Mouse (Mus musculus) layer of hippocampus, postnatal 10 days (tissue): ENCODE measurements at regions not wholly inside any gene's neighbourhood (a gene's known extent, or its start where the extent isn't known, plus 50 kb on each side); places are given as distances from the start of the nearest gene placed in this dataset.

Experiments used
- DNase-seq, 2 experiments: peaks; one replicate each; pipeline ENCODE4 v3.0.0; 2021; ENCODE audit warnings: low spot score in 2 of 2

DNA sequence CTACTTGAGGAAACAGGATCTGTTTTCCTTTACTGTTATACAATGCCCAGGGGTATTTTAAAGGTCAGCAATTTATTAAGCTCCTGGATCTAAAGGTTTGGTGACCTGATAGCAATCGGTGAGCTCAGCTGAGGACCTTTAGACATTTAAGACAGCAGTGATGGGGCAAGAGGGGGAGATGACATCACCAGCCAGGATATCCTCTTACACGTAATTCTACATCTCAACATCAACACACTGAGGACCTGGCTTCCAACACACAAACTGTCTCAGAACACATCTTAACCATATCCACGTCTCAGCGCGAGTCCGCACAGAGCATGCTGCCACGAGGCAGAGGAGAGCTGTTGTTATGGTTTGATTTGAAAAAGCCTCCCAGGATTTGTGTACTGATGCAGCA is 69.2 kb downstream of the Nhlrc3 start:
- no peak for DNase-seq

DNA sequence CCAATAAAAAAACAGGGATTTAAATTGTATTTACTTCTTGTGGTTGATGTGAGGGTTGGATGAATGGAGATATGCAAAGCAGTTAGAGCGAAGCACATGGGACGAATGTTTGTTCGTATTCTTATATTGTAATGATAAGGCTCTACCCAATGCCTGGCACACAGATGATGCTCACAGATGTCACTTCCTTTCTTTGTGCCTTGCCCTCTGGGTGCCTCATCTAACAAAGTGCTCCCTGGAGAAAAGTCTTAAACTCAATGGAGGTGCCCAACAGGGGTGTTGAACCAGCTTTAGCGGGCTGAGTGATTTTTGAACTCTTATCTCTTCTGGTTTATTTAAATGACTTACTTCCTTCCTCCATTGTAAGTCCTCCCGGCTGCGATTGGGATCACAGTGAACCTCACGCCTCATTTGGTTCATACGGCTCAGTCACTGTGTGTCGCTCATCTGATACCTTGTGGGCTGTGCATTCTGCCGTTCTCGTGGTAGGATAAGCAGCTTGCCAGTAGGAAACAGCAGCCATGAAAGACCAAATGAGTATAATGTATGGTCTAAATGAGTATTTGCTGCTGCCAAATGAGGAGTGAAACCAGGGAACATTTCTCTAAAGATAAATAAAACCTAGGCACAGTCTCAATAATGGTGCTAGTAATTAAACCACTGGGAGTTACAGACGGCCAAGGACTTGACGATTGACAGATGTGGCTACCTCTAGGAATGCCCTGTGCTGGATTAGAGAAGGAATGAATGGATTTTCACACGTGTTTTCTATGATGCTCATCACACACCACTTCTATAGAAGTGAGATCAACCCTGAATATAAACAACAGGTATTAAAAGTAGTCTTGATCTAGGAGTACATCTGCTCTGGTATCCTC is 81.2 kb downstream of the Nhlrc3 start:
- no peak for DNase-seq

DNA sequence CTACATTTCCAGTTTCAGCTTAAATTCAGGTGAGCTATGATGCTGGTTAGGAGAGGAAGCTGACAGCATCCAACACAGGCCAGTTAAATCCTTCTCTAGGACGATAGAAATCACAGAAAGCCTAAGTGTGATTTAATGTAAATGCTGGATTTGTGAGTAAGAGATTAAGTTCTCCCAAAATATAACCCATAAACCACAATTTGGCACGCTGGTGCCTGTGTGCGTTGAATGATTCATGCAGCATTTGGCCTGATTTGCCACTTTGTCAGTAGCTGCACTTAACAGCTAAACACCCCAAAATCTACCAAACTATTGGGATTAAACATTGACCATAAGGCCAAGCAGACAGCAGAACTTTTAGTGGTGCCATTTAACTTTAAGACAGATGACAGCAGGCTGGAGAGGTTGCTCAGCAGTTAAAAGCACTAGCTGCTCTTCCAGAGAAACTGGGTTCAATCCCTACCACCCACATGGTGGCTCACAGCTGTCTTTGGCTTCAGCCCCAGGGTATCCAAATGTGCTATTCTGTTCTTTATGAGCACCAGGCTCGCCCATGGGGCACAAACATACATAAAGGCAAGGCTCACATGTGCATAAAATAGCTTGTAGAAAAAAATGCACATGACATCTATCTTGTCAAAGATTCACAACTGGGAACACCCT is 83.5 kb downstream of the Nhlrc3 start:
- DNase-seq: no peak

DNA sequence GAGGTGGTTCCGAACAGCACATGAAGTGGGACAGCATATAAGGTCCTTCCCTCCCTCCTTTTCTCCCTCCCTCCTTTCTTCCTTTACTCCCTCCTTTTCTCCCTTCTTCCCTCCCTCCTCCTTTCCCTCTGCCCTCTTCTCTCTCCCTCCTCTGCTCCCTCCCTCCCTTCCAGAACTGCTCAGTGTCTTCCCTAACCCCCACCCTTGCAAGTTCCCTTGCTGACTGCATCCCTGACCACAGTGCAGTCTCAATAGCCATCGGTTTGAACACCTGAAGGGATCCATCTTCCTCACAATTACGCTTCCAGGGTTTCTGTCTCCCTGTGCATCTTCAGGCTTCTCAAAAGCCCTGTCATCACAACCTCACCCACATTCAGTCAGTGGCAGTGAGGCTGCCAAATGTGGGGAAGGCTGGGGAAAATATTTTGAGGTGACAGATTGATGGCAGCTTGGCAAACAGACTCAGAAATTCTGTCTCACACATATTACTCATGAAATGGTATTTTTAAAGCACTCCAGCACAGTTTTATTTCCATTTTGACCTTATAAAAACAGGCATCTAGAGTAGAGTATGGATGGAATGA is 86.2 kb downstream of the Nhlrc3 start:
- peak; percentile 29 to 46 for DNase-seq

- peak in 1 of 2 experiments; percentile 16 for DNase-seq
Measured at GRCm38 (mm10) chr3:53372887-53373286, 90.2 kb downstream of the Nhlrc3 start.

GRCm38 (mm10) chr3:53371910-53372309 is 91.2 kb downstream of the Nhlrc3 start:
- DNase-seq: peak; percentile 46 to 65

DNA sequence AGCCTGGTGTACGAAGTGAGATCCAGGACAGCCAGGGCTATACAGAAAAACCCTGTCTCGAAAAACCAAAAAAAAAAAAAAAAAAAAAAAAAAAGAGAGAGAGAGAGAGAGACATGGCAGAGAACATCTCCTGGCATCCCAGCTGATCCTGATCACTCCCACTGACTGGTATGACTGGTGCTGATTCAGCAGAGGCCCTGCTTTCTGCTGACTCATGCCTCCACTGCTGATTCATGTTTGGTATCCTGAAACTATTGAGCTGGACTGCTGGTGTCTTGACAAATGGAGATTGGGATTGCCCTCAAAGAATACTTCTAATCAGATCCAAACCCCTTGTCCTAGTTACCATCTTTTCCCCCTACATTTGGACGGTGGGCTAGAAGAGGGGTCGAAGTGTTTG is 101.9 kb downstream of the Nhlrc3 start:
- DNase-seq: no peak

DNA sequence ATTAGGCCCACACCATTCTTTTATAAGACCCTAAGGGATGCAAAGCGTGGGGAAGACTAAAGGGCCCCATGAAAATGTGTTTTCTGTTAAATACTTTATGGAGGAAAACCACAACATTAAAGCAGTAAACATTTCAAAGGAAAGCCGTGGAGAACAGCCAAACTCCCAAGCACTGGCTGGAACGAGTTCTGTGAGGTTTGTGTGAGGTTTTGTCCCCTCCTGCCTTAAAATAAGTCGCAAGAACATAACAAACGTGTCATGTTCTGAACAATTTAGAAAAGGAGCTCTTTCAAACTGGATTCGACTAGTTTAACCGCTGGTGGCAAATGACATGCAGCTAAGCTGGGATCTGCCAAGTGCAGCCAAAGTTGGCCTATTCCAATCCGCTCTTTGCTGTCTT is 109.4 kb downstream of the Nhlrc3 start:
- DNase-seq: no peak

DNA sequence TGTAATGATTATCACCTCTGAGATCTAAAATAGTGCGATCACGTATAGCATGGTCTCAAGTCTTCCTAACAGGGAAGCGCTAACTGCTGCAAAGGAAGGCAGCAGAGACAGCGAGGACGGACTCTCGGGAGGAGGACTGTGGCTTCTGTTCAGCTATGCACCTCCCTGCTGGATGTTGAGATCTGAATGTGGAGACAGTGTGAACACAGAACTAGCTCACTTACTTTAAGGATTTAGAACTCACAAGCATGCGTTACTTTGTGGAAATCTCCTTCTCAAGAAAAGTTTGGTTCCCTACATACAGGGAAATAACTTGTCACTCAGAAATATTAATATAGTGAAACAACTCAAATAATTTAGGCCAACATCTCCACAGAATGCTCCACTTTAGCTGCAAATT is 109.8 kb downstream of the Nhlrc3 start:
- no peak for DNase-seq

GRCm38 (mm10) chr3:53343638-53344037 is 119.5 kb downstream of the Nhlrc3 start:
- no peak for DNase-seq

- DNase-seq: no peak
Measured at GRCm38 (mm10) chr3:53341304-53342206, 121.6 kb downstream of the Nhlrc3 start.

DNA sequence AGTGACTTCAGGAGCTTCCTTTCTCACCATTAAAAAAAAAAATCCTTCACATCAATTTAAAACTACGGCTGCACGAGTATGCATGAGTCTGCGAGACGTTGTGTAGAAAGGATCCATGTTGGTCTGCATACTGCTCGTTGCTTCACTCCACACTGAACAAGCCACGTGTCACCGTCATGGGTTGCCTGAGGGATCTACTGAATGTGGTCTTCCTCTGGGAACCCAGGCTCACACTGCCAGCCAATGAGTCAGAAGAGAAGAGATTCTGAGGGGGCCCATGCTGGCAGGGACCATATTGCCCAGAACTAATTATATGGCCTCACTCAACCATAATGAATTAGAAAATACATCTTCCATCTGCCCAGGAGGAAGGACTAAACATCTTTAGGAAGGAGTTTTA is 124.6 kb downstream of the Nhlrc3 start:
- DNase-seq: no peak

DNA sequence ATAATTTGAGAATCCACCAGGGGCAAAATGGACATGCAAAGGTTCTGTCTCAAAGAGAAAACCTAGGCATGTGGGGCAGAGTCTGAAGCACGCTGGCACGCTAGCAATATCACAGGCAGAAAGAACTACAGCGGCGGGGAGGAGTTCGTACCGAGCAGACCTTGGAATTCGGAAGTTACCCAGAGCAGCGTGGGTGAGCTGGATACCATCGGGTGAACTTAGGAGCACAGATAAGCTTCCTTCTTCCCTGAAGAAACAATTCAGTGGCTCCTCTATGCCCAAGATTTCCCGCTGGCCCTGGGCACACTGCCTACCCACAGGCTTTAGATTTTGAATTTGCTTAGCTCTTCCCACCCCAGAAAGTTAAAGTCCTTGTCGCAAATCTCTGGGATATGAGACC is 129.1 kb downstream of the Nhlrc3 start:
- no peak for DNase-seq

DNA sequence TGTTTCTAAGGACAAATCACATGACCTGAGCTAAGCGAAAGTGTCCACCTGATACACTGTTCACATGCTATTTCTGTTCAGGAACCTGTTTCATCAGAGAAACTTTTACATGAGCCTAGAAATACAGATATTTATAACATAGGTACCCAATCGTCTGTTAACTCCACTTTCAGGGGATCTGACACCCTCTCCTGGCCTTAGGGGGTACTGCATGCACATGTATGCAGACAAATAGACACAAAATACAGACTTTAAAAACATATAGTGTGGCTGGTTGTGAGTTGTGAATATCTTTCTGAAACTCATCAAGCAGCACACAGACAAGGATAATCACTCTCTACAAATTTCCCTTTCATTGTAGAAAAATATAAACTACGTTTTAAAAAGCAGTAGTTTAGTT is 133.6 kb downstream of the Nhlrc3 start:
- peak; percentile 30 to 32 for DNase-seq

GRCm38 (mm10) chr3:53327424-53327823 is 135.7 kb downstream of the Nhlrc3 start:
- no peak for DNase-seq

DNA sequence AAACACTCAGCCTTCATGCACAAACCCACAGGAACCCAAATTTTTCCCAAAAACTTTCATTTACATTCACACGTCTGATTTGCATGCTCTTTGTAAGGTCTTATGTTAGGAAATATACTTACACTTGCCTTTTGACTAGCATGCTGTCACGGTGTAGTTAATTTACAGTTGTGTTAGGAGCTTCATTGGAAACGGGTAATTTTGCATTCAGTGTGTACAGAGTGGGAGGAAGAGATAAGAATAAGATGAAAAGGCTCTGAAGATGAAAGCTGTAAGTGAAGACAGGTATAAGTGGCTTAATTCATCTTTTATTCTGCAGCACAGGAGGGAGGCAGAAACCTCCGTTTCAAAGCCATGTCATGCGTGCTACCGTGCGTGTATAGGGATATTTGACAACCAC is 136.2 kb downstream of the Nhlrc3 start:
- DNase-seq: no peak

GRCm38 (mm10) chr3:53325080-53325479 is 138.1 kb downstream of the Nhlrc3 start:
- no peak for DNase-seq

- DNase-seq: no peak
Measured at GRCm38 (mm10) chr3:53324386-53324785, 138.7 kb downstream of the Nhlrc3 start.

DNA sequence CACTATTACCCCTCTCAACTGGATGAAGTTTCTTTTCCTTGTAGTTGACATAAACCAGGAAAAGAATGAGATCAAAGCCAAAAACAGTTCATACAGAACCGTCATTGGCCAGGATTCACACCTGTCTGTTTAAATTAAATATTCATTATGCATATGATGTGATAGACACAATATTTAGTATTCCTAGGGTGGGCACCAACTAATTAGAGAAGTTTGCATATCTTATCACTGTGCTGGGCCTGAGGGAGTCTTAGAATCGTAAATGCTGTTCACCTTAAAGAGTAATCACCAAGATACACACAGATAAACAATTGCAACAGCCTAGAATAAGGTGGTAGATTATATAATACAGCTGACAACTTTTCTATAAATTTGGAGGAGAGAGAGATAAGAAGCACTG is 147.7 kb downstream of the Nhlrc3 start:
- no peak for DNase-seq
